Mouse (Mus musculus): ENCODE data around the gene Ppil3.

Ppil3 gene

GRCm38 (mm10) chr1:58445143-58445722 is at the start of gene Ppil3, which contains the start of gene Nif3l1:
Gene Ppil3 (minus strand): TSS chr1:58445486.
Gene Nif3l1 (plus strand): TSS chr1:58445151.
- peak; percentile 88 for DNase-seq

- no peak for DNase-seq
Observed at GRCm38 (mm10) chr1:58482647-58483046, 37.4 kb upstream of the Ppil3 start.

- DNase-seq, result no peak
Observed at GRCm38 (mm10) chr1:58475662-58476061, 30.4 kb upstream of the Ppil3 start.

- DNase-seq, result no peak
Observed at GRCm38 (mm10) chr1:58465561-58465960, 20.3 kb upstream of the Ppil3 start.

- DNase-seq, result no peak
Observed at GRCm38 (mm10) chr1:58465042-58465441, 19.8 kb upstream of the Ppil3 start.

- DNase-seq, result peak; percentile 32
Observed at GRCm38 (mm10) chr1:58463935-58464334, 18.6 kb upstream of the Ppil3 start.

GRCm38 (mm10) chr1:58460566-58460965 is 15.3 kb upstream of the Ppil3 start:
- DNase-seq, result no peak

GRCm38 (mm10) chr1:58458867-58459266 is 13.6 kb upstream of the Ppil3 start:
- peak; percentile 67 for DNase-seq

- DNase-seq, result no peak
Observed at GRCm38 (mm10) chr1:58458175-58458574, 12.9 kb upstream of the Ppil3 start.

GRCm38 (mm10) chr1:58454316-58454715 is 9.0 kb upstream of the Ppil3 start:
- DNase-seq, result no peak

GRCm38 (mm10) chr1:58448396-58448795 is 3.1 kb upstream of the Ppil3 start:
- no peak for DNase-seq

GRCm38 (mm10) chr1:58447766-58448165 is 2.5 kb upstream of the Ppil3 start:
- DNase-seq, result peak; percentile 41

GRCm38 (mm10) chr1:58445861-58446260 is 575 bp upstream of the Ppil3 start:
- no peak for DNase-seq

GRCm38 (mm10) chr1:58444691-58445090 is 595 bp downstream of the Ppil3 start:
- DNase-seq, result no peak

GRCm38 (mm10) chr1:58424551-58424950 is 20.7 kb downstream of the Ppil3 start:
- no peak for DNase-seq

GRCm38 (mm10) chr1:58423371-58424248 is 21.7 kb downstream of the Ppil3 start, which contains the start of gene Clk1:
Gene Clk1 (minus strand): TSS chr1:58424066.
- DNase-seq, result peak; percentile 99

- peak; percentile 47 for DNase-seq
Observed at GRCm38 (mm10) chr1:58422879-58423278, 22.4 kb downstream of the Ppil3 start.

- no peak for DNase-seq
Observed at GRCm38 (mm10) chr1:58420961-58421360, 24.3 kb downstream of the Ppil3 start.

GRCm38 (mm10) chr1:58420032-58420431 is 25.3 kb downstream of the Ppil3 start:
- DNase-seq, result no peak

GRCm38 (mm10) chr1:58416048-58416447 is 29.2 kb downstream of the Ppil3 start:
- DNase-seq, result no peak

- DNase-seq, result no peak
Observed at GRCm38 (mm10) chr1:58415442-58415841, 29.8 kb downstream of the Ppil3 start.

GRCm38 (mm10) chr1:58410776-58411175 is 34.5 kb downstream of the Ppil3 start:
- no peak for DNase-seq

- no peak for DNase-seq
Observed at GRCm38 (mm10) chr1:58410198-58410588, 35.1 kb downstream of the Ppil3 start.

GRCm38 (mm10) chr1:58409553-58410197 is 35.6 kb downstream of the Ppil3 start:
- DNase-seq, result no peak

Data from kidney, postnatal 10 days (tissue).